24 mouse cellular contexts compared by ENCODE assay signal in genomic region chr10:94009991-94010679, GRCm38 (mm10). TPM values are rescaled to one million over a fixed set of nuclear protein-coding genes. Genes with fewer than 3 reads are reported as not detected.
DNase-seq lines count a peak whose midpoint lies in the region; ATAC-seq lines count a peak whose summit lies in the region.
"Had no signal": no experiment of that assay in that cellular context is flagged by ENCODE, and none has a peak within 500 bp of the region (broad histone marks: within the 10 kb centered on the region; RNA-seq: fewer than 3 reads in every experiment).

No protein-coding gene starts in this region.

- no peak for ATAC-seq in liver, embryonic 12.5 days
- peak; percentile 55 for ATAC-seq in liver, embryonic 16.5 days (ENCODE audit: low read depth)
- ATAC-seq: forebrain, embryonic 13.5 days; hindbrain, embryonic 16.5 days; intestine, embryonic 15.5 days had no signal

- no peaks in the 10 kb centered on the region for H3K9me3 ChIP-seq in liver, embryonic 12.5 days (replicated peaks)
- no peaks in the 10 kb centered on the region for H3K9me3 ChIP-seq in liver, embryonic 16.5 days (replicated peaks; ENCODE audit: control insufficient read depth, low read length)
- H3K9me3 ChIP-seq: forebrain, embryonic 13.5 days; intestine, embryonic 15.5 days; limb, embryonic 12.5 days; neural tube, embryonic 13.5 days had no signal

- H3K27ac ChIP-seq in liver, embryonic 12.5 days = 0 out of 2 replicates have a peak overlapping the region, but pooled peaks have one; percentile 16
- H3K27ac ChIP-seq in liver, embryonic 16.5 days (ENCODE audit: low read length) = peak overlapping the region; percentile 62
- H3K27ac ChIP-seq: forebrain, embryonic 13.5 days; intestine, embryonic 15.5 days; limb, embryonic 12.5 days; neural tube, embryonic 13.5 days had no signal

- no peak overlapping the region for H3K9ac ChIP-seq in liver, embryonic 12.5 days
- no peak overlapping the region for H3K9ac ChIP-seq in liver, embryonic 16.5 days (ENCODE audit: low read depth, low read length)
- H3K9ac ChIP-seq: forebrain, embryonic 13.5 days; intestine, embryonic 15.5 days; limb, embryonic 12.5 days; neural tube, embryonic 13.5 days had no signal

- H3K4me3 ChIP-seq in liver, embryonic 12.5 days = no peak overlapping the region
- H3K4me3 ChIP-seq in liver, embryonic 16.5 days (ENCODE audit: low read depth, low read length) = no peak overlapping the region
- H3K4me3 ChIP-seq: forebrain, embryonic 13.5 days; intestine, embryonic 15.5 days; limb, embryonic 12.5 days; neural tube, embryonic 13.5 days had no signal

- no peaks in the 10 kb centered on the region for H3K27me3 ChIP-seq in liver, embryonic 12.5 days (replicated peaks)
- no peaks in the 10 kb centered on the region for H3K27me3 ChIP-seq in liver, embryonic 16.5 days (ENCODE audit: control insufficient read depth, insufficient read depth, low read depth, low read length)
- H3K27me3 ChIP-seq: forebrain, embryonic 13.5 days; intestine, embryonic 15.5 days; limb, embryonic 12.5 days; neural tube, embryonic 13.5 days had no signal

- peaks cover 25% of the 10 kb centered on the region for H3K36me3 ChIP-seq in liver, embryonic 12.5 days
- H3K36me3 ChIP-seq in liver, embryonic 16.5 days (ENCODE audit: control insufficient read depth, insufficient read depth) = no peaks in the 10 kb centered on the region
- H3K36me3 ChIP-seq: intestine, embryonic 15.5 days had no signal

- DNase-seq in liver = no peak
- DNase-seq in Muller cell, postnatal 12 days (ENCODE audit: inconsistent ontology term) = peak; percentile 45
- no peak for DNase-seq in thymus, adult 18-20 months
- DNase-seq in cerebellum, adult 11-12 months = no peak
- DNase-seq: adrenal gland, postnatal 10 days; cerebellum, adult 9-10 months; cerebellum, postnatal 36 days; gastrocnemius, postnatal 10 days; heart, postnatal 14 days; kidney, adult 8-10 months; kidney, postnatal 14 days; layer of hippocampus, adult 9-11 months; lung, adult 2 months; lung, postnatal 14 days; right cerebral cortex, postnatal 4 days; thymus, postnatal 4 days had no signal

- H3K4me2 ChIP-seq in liver, embryonic 12.5 days = no peak overlapping the region
- H3K4me2 ChIP-seq in liver, embryonic 16.5 days (ENCODE audit: low read depth, low read length) = no peak overlapping the region
- H3K4me2 ChIP-seq: forebrain, embryonic 13.5 days; intestine, embryonic 15.5 days; limb, embryonic 12.5 days; midbrain, embryonic 11.5 days; neural tube, embryonic 13.5 days had no signal

- WGBS in liver, embryonic 12.5 days (ENCODE audit: insufficient replicate concordance) = 76% methylated on average over 3 of the region's 3 CpGs
- WGBS in liver, embryonic 16.5 days (ENCODE audit: insufficient replicate concordance) = 62% methylated on average over 3 of the region's 3 CpGs

- H3K4me1 ChIP-seq in liver, embryonic 12.5 days = peaks cover 15% of the 10 kb centered on the region
- H3K4me1 ChIP-seq in liver, embryonic 16.5 days (ENCODE audit: control insufficient read depth, low read depth, low read length) = no peaks in the 10 kb centered on the region; the same call in 1 of the 2 replicates
- H3K4me1 ChIP-seq: forebrain, embryonic 13.5 days; intestine, embryonic 15.5 days had no signal

RNA-seq across cellular contexts. Expression of gene Vezt, which starts 25.5 kb away (rescaled TPM):
- 13.3 and 16.5 TPM in 2 replicates for polyA plus RNA-seq in liver, embryonic 12.5 days (2016; fragmentation: Nextera tagmentation; extraction: Ambion mirVana)
- polyA plus RNA-seq in liver, embryonic 16.5 days (2015; fragmentation: Nextera tagmentation; extraction: Ambion mirVana) = 10.4 and 11.3 TPM in 2 replicates

RNA-seq across cellular contexts. Expression of gene Fgd6, which starts 25.7 kb away (rescaled TPM):
- polyA plus RNA-seq in liver, embryonic 12.5 days (2016; fragmentation: Nextera tagmentation; extraction: Ambion mirVana) = 3.5 and 3.7 TPM in 2 replicates
- polyA plus RNA-seq in liver, embryonic 16.5 days (2015; fragmentation: Nextera tagmentation; extraction: Ambion mirVana) = 3.5 and 3.7 TPM in 2 replicates
